Mouse (Mus musculus) NIH3T3 (cell line): ENCODE data around the gene Dcaf15.

Source experiments
- DNase-seq: peaks from one replicate; pipeline ENCODE4 v3.0.0-alpha.2; 2012; ENCODE audit warnings: low read depth

The Dcaf15 gene

GRCm38 (mm10) chr8:84066291-84066930, 38.2 kb downstream of the Dcaf15 start, which contains the start of gene Rfx1:
Rfx1 (plus strand) TSS chr8:84066834.
- peak; percentile 99 for DNase-seq

GRCm38 (mm10) chr8:84065457-84066072, 39.0 kb downstream of the Dcaf15 start:
- no peak for DNase-seq

DNA sequence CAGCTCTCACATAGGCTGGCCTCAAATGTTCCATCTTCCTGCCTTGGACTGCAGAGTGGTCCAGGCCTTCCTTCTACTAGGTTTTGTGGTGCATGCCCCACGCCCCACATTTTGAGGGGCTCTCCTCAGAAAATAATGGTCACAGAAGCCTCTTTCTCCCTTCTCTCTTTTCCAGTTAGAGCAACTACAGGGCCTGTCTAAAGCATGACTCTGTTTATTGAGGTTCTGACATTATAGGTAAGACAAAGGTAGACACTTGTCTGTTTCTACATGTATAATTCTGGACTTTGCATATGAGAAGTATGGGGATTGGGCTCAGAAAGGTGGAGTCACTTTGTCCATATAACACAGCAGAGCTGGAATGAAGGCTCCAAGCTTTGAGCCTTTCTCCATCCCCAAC, 39.5 kb downstream of the Dcaf15 start, which contains the start of gene Gm10643:
Gene Gm10643, minus strand, starts transcription at position 101 of the 400 bp plus-strand sequence.
- no peak for DNase-seq

DNA sequence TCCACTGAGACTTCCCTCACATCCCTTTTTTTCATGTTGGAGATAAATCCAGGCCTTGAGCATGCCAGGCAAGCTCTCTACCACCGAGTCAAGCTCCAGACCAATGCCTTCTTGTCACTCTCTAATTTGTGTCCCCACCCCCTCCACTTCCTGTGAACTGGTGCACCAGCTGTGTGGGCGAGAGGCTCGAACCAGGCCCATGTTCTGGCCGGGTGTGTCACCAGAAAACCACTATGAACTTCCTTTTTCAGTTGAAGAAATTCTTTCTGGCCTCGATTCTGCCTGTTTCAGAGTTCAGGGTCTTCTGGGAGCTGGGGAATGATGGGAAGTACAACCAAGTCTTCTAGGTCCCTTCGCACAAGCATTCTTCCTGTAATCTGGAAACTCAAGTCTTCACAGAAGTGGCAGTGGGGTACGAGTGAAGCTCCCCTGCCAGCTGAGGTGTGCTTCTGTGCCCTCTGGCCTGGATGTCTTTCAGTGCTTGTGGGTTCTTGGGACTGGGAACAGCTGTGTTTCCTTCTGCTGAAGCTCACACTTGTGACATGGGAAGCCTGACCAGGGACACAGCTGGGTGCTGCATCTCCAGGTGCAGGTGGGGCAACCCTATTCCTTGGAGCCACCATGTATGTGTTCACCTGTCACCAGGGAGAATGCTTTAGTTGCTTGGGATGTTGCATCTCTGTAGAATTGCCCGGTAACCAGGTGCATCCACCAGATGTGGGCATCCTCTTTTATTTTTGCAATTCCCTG, 40.5 kb downstream of the Dcaf15 start:
- no peak for DNase-seq

- no peak for DNase-seq
Measured at GRCm38 (mm10) chr8:84060245-84060644, 44.3 kb downstream of the Dcaf15 start.

GRCm38 (mm10) chr8:84059226-84059625, 45.3 kb downstream of the Dcaf15 start:
- no peak for DNase-seq

DNA sequence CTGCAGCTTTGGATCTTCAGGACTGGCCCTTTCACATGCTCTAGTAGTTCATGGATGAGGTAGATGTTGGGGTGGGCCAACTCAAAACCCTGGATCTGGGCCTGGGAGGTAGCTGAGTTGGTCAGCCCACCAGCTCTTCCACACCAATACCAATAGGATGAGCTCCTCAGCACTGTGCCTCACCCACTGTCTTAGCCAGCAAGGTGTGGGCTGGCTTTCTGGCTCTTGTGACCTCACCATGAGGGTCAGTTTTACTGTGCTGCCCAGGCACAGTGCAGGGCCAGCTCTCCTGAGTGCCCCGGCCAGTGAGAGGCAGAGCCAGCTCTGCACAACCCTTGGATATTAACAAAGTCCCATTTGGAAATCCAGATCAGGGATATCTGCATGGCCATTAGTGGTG, 46.7 kb downstream of the Dcaf15 start:
- DNase-seq: no peak

GRCm38 (mm10) chr8:84053229-84053628, 51.3 kb downstream of the Dcaf15 start:
- no peak for DNase-seq

DNA sequence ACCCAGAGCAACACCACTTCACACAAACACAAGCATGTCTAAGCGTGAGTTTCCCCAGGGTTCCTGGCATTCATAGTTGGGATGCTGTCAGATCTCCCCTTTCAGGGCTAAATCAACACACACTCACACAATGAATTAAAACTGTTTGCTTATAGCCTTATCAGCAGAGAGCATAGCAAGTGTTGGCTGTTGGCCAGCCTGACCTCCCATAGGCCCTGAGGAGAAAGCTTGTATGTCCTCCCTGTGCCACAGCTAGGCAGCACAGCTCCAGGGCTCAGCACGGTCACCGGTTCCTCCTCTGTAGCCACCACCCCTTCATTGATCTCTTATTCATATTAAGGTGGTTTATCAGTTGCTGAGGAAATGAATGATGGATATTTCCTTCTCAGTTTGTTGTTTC, 51.8 kb downstream of the Dcaf15 start:
- peak; percentile 40 for DNase-seq

- peak; percentile 46 for DNase-seq
Measured at GRCm38 (mm10) chr8:84048171-84048570, 56.4 kb downstream of the Dcaf15 start.
